Mouse (Mus musculus): ENCODE results near the gene Zfp398. TPM values are rescaled to one million over a fixed set of nuclear protein-coding genes. Genes with fewer than 3 reads are reported as not detected.

Gene Zfp398
- polyA plus RNA-seq (2017; shearing (Covaris generic)), result 21.3 TPM

DNA sequence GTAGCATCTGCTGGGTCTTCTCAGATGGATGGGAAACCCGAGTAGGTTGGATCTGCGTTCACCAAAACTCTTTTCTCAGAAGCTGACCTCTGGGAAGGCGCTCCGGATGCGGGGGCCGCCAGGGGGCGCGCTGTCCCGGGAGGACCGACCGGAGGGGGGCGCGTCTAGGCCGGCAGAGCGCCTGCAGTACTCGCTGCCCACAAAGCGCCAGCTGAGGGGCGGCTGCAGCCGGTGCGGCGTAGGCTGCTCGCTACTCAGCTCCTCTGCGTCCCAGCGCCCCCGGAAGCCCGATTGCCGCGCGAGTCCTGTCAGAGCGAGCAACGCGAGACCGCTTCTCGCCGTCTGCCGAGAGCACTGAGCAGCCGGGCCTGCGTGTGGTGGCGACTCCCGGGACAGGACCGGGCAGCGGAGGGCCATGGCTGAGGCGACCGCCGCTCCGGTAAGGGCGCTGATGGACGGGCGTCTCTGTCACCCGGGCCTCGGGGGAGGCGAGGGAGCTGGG lies at the start of gene Zfp398:
Zfp398 (plus strand) TSS at position 180 of the 502 bp plus-strand sequence.

DNA sequence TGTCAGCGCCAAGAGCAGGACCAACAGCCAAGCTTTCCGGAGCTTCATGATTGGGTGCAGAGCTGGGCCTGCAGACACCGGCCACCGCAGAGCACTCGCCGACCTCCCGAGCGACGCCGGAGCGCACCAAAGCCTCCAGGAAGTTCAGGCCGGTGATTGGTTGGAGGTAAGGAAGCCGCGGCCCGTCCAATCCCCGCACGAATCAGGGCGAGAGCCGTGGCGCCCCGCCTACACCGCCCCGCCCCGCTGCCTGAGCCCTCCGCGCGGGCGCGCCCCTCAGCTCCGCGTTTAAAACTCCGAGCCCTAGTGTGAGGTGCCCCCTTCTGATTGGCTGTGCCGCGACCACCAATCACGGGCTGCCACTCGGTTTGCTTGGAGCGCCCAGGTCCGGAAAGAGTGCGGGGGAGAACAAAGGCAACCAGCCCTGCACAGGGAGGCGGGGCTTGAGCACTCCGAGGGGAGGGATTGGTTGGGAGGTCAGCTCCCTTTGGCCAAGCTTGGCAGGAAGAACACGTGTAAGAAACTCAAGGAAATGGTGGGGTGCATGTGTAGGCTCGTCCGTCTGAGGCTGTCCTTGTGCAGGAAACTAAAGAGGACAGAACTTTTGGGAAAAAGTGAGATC lies 22.1 kb upstream of the Zfp398 start, which contains the start of gene Pdia4:
Pdia4 (minus strand) TSS at position 174 of the 622 bp plus-strand sequence.

DNA sequence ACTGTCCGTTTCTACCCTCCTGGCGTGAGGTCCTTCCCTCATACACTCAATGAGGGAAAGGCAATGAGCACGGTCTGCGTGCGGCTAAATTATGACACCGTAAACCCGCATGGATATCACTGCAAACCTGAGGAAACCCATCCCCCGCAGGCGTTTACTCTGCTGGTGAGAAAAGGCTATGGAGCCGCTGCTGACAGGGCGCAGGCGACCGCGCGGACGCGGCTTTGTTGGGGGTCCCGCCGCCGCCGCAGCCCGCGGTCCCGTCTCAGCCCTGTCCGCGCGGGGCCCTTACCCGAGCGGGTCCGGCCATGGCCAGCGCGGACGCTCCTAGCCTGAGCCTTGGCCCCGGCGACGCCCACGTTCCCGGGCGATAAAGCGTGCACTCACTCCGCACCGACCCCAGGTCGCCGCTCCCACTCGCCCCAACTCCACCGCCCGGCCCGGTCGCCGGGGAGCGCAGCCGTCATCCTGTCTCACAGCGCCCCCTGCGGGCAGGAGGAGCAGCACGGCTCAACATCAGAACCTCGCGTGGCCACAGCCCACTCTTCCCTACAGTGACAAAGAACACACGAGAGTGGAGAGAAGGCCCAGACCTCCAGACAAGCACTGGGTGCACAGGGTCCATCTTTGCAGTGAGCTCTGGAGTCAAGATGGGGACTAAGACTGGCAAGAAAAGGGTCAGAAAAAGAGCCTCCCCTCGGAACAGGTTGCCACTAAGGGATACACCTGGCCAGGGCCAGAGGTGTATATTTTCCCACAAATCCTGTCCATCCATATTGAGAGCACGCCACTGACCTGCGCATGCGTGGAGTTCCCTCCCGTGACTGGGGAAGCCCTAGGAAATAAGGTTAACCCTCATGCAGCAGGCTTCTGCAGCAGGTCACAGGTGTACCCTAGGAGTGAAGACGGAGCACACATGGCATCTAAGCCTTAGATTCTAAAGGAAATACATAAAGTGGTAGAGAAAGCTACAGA lies 5.1 kb upstream of the Zfp398 start, which contains the start of gene Zfp786:
Zfp786 (minus strand) TSS at position 764 of the 975 bp plus-strand sequence.

DNA sequence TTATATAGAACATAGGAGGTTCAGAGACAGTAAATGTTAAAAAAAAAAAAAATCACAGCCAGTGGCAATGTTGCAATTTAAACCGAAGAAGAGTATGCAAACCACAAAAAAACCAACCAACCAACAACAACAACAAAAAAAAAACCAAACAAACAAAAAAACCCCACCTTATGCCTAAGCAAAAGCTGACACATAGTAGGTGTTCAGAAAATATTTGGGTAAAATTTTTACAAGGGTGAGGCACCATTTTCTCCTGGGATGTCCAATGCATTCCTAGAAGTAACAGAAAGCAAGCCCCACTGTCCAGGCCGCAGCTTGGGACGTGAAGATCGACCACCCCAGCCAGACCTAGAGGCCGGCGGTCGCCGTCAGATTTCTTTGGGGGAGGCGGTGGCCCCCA lies 41.6 kb downstream of the Zfp398 start, which contains the start of gene Zfp282:
Zfp282 (plus strand) TSS at position 147 of the 400 bp plus-strand sequence.

DNA sequence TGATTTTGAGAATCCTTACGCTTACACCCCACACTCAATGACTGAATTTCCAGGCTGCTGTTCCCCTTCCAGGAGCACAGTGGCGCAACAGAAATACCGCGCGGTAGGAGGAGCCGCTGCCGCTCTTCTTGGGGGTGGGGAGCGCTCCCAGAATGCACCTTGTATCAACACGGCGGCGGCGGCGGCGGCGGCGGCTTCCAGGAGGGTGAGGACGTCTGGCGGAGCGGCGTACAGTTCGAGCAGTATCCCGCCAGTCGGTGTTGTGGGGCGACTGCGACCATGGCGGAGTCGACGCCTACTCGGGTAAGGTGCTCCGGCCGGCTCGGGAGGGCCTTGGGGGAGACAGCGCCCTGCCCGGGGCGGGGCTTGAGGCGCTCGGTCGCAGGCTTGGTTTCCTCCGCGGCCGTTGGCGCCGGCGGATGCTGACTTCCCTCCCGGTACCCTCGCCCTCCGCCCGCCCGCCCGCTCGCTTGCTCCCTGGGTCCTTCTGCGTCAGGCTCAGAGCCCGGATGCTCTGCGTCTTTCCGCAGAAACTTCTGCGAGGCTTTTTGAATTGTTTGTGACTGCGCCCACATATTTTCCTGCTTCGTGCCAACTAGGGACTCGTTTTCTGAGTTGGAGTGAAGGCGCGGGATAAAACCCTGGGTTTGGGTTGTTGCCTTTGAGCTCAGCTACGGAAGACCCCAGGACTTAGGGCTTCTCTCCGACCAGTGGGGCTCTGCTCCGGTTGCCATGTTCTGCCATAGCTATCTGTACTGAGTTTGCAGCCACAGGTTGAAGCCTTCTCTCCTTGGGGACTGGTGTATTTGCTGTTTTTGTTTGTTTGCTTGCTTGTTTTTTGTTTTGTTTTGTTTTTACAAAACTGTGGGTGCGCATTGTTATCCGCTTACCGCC lies 85.2 kb downstream of the Zfp398 start, which contains the start of gene Zfp212:
Zfp212 (plus strand) TSS at position 30 of the 894 bp plus-strand sequence.

Other genes with a start within 250 kb of the Zfp398 start
- gene Ezh2, start 240.3 kb upstream of the Zfp398 start, polyA plus RNA-seq (2017; shearing (Covaris generic)), result 19.9 TPM
- 65.1 TPM for gene Pdia4, start 22.2 kb upstream of the Zfp398 start, polyA plus RNA-seq (2017; shearing (Covaris generic))
- gene Zfp786, start 4.8 kb upstream of the Zfp398 start, polyA plus RNA-seq (2017; shearing (Covaris generic)), result not detected
- gene Zfp282, start 41.5 kb downstream of the Zfp398 start, polyA plus RNA-seq (2017; shearing (Covaris generic)), result 6.8 TPM
- 42.2 TPM for gene Zfp212, start 84.8 kb downstream of the Zfp398 start, polyA plus RNA-seq (2017; shearing (Covaris generic))
- gene Zfp956, start 117.7 kb downstream of the Zfp398 start, polyA plus RNA-seq (2017; shearing (Covaris generic)), result 34.4 TPM
- 49.9 TPM for gene Zfp777, start 213.2 kb downstream of the Zfp398 start, polyA plus RNA-seq (2017; shearing (Covaris generic))

Measured in naive thymus-derived CD4-positive, alpha-beta T cell, adult 5 months (primary cell).